Mouse (Mus musculus): Measurements from ENCODE around the gene Ptpn12.
"Not testable (repeated sequence)": the region's sequence is repeated elsewhere in the genome, so short reads cannot be mapped to it uniquely, and the experiment has no call there.

Gene Ptpn12

DNA sequence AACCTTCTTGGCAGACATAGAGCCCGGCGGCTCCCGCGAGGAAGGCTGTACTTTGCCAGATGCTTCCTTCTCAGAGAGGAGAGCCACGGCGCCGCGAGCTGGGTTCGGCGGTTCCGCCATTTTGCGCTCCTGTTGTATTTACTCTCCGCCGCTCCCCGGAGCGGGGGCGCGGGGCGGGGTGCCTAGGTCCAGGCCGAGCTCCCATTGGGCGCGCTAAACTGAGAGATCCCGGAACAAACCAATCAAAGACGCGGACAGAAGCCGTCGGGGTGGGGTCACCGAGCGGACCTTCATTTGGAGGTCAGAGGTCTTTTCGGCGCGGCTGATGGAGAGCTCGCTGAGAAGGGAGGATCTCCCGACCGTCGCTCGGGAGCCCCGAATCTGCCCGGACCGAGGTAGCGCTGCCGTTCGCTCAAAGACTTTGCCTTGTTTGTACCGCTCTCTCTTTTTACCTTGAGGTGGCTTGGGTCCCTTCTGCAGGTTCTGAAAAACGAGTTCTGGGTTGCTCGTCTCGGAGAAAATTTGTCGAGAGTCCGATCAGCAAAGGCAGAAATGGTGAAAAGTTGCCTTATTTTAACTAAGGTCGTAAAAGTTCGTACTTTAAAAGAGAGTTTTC is 103.9 kb downstream of the Ptpn12 start:
- DNase-seq (ENCODE audit: low spot score in 2 of 2): peak; percentile 93 to 94

DNA sequence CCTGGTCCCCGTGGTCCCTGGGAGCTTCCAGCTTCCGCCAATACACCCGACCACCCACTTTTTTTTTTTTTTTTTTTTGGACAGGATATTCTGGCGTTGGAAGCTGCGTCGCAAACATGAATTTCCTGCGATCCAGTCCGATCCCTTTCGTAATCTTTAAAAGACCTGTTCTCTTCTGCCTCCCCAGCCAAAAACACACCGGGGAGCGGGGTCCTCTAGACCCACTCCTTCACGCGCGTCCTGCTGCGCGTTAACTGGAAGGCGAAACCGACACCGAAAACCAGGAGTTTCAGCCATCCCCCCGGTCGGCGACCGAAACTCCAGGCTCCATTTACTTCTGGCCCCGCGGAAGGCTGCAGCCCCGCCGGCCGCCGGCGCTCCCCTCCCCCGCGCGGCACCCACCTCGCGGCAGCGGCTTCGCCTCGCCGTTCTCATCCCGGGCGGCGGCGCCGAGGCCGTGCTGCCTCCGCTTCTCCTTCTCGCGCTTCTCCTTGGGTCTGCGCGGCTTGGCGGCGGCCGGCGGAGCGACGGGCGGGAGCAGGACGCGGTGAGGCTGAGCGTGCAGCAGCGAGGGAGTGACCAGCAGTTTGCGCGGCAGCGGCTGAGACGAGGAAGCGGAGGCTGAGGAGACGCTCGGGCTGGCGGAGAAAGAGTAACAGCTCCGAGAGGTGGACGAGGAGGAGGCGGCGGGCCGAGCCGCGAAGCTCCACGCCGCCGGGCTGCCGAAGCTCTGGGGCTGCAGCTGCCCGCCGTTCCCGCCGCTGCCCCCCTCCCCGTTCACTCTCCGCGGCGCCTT is 104.7 kb downstream of the Ptpn12 start:
- DNase-seq (ENCODE audit: low spot score in 2 of 2): peak; percentile 44 to 52

DNA sequence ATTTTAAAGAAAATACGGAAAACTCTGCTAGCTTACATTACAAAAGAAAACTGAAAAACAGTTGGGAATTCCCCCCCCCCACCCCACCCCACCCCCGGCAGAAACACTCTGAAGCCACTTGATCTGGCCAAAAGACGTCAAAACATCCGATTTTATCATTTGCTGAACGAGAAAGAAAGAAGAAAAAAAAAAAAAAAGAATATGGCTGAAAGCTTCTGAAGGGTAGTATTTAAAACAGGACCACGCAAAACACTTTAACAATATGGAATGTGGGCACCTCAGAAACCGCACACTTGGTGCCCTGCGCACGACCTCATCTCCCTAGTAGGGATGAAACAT is 105.2 kb downstream of the Ptpn12 start:
- no peak for DNase-seq (ENCODE audit: low spot score in 2 of 2)

DNA sequence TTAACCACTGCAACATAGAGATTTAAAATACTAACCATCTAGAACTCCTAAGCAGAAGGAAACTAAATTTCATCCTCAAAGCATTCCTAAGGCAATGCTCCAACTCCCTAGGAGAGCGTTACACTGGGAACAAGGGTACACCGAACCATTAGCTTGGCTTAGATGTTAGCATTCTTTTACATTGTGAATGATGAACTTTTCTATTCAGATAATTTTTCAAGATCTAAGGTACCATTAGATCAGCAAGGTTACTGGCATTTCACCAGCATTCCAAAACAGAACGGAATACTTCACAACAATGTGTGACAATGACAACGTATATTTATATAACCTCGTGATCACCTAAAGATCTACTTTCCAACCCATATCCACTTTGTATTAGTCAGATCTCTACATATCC is 105.6 kb downstream of the Ptpn12 start:
- no peak for DNase-seq (ENCODE audit: low spot score in 2 of 2)

GRCm38 (mm10) chr5:20946906-20947305 is 108.8 kb downstream of the Ptpn12 start:
- DNase-seq (ENCODE audit: low spot score in 2 of 2): no peak

- peak; percentile 25 to 46 for DNase-seq (ENCODE audit: low spot score in 2 of 2)
These were observed 110.6 kb downstream of the Ptpn12 start for GRCm38 (mm10) chr5:20944961-20945748.

GRCm38 (mm10) chr5:20943791-20944190 is 111.9 kb downstream of the Ptpn12 start:
- not testable (repeated sequence) for DNase-seq (ENCODE audit: low spot score in 2 of 2)

- DNase-seq (ENCODE audit: low spot score in 2 of 2): no peak
These were observed 113.2 kb downstream of the Ptpn12 start for GRCm38 (mm10) chr5:20942523-20942922.

DNA sequence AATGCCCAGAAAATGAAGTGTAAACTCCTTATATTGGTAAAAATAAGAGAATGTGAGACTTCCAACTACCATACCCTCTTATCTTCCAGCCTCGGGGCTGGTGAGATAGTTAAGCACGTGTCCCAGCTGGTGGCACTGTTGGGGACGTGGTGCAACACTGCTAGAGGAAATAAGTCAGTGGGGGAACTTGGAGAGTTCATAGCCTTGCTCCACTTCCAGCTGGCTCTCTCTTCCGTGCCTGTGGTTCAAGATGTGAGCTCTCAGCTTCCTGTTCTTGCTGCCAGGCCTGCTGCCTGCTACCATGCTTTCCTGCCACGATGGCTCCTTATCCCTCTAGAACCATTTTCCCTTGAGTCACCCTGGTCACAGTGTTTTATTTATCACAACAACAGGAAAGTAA is 114.5 kb downstream of the Ptpn12 start:
- DNase-seq (ENCODE audit: low spot score in 2 of 2): peak; percentile 56 to 58

DNA sequence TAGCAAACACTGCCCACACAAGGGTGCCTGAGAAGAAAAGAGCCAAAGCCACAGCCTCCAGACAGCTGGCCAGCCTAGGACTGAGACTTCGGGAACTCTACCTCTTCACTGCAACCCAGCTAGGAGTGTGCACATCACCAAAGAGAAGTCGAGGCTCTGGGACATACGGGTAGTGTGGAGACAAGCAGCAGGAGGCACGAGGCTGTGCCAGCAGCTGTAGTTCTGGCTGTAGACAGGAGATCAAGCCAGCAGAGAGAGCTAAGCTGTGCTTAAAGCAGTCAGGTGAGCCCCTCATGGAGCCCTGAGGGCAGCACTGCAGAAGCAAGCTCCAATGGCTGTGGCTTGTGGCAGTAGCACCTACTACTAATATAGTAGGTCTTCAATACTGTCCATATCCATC is 115.0 kb downstream of the Ptpn12 start:
- no peak for DNase-seq (ENCODE audit: low spot score in 2 of 2)

DNA sequence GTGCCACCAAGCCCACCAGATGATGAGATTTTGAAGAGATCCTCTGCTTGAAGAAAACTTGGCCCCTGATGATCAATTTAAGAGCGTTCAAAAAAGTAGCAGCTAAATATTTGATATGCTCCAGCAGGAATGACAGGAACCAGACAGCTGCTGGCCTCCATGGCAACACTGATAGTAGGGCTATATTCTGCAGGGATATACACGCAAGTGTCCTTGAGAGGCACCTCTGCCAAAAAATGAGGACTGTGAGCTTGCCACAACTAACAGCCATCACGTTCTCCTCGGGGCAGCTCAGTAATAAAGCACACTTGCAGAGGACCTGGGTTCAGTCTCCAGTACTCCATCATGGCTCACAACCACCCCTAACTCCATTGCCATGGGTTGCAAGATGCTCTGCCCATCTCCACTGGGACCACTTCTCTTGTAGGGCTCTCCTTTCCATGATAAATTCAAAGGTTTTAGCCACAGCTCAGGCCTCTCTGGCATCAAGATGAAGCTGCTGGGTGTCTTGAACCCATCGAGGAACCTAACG is 115.6 kb downstream of the Ptpn12 start:
- no peak for DNase-seq (ENCODE audit: low spot score in 2 of 2)

GRCm38 (mm10) chr5:20938523-20938922 is 117.2 kb downstream of the Ptpn12 start:
- DNase-seq (ENCODE audit: low spot score in 2 of 2): no peak

Data from thymus, postnatal 10 days (tissue).